Mouse (Mus musculus) bone marrow, adult 2 months (tissue): ENCODE results near the gene Dock3. TPM values are rescaled to one million over a fixed set of nuclear protein-coding genes. Genes with fewer than 3 reads are reported as not detected.
"Not testable (repeated sequence)": the region's sequence is repeated elsewhere in the genome, so short reads cannot be mapped to it uniquely, and the experiment has no call there.

Source experiments
- H3K27ac ChIP-seq: fragments of 200-500 bp; 2 replicates; pipeline ENCODE4 v1.5.1; 2012; ENCODE audit warnings: low read depth, mild to moderate bottlenecking, control low read depth, inconsistent platforms, low read length; ENCODE audit not compliant: control insufficient read depth, poor library complexity, insufficient read depth
- H3K4me1 ChIP-seq: fragments of 200-500 bp; 2 replicates; pipeline ENCODE4 v1.6.1; 2011; ENCODE audit warnings: low read length; ENCODE audit not compliant: control insufficient read depth, insufficient read depth
- H3K4me3 ChIP-seq: fragments of 200-500 bp; replicated peaks from 2 replicates; pipeline ENCODE3; 2011; ENCODE audit warnings: mild to moderate bottlenecking, low read depth, low read length, control low read depth; ENCODE audit not compliant: control insufficient read depth
- CTCF ChIP-seq: fragments of 200-500 bp; IDR thresholded peaks from 2 replicates; pipeline ENCODE4 v1.5.1; 2011; ENCODE audit warnings: low read length, control low read depth; ENCODE audit not compliant: control insufficient read depth, insufficient read depth
- POLR2A ChIP-seq: fragments of 200-500 bp; IDR thresholded peaks from 2 replicates; pipeline ENCODE4 v1.6.1; 2011; ENCODE audit warnings: low read depth, mild to moderate bottlenecking, control low read depth, low read length, borderline replicate concordance; ENCODE audit not compliant: control insufficient read depth
- WGBS: fragments of 180-500 bp; shearing (Covaris S2); methylation state at CpG from one replicate; pipeline ENCODE4 v1.1.7; 2018; 5-methylcytosine and 5-hydroxymethylcytosine counted together
- polyA plus RNA-seq: library from polyadenylated mRNA; stranded (reverse); fragments of >200 nt; gene quantifications from 2 replicates; pipeline ENCODE4 v1.2.4, GENCODE M21; 2011; ENCODE audit warnings: low replicate concordance; ENCODE audit not compliant: missing spikeins, insufficient read depth, insufficient read length

Dock3 gene
- polyA plus RNA-seq, 1 experiment: not detected

DNA sequence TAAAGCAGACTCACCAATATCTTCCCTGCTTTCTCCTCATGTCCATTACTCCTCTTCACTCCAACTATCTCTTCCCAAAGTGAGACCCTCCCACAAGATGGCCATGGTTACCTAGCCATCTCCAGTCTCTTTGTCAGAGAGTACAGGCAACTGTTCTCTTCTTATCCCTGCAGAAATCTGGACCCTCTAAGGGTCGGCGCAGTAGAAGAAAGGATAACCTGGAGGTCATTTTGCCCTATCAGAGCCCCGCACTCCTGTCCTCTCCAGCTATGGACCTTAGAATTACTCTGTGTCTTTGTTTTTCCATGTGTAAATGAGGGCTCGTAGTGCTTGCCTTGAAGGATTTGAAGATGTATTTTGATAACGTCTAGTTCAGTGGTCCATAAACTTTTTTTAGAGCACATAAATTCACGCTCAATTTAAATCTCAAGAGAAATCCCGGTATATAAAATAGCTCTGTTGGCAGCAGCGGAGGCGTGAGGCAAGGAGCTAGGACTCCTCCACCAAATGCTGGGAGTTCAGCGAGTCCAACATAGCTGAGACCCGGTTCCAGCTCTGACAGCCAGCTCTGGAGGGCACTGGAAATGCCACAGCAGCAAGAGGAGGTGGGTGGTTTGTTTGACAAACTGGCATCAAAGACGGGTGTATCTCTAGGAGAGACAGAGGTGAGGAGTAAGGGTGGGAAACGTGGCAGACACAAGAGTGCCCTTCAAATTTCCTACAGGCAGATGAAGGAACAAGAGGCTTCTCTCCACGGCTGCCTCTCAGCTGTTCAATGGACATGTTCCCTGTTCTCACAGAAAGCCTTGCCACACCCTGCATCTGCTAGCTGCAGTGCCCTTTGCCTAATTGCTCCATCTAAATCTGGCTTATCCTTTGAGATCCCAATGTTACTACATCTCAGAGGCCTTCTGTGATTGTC lies 19.0 kb upstream of the Dock3 start:
- no peak for TF ChIP-seq CTCF
- TF ChIP-seq POLR2A: no peak
- 75% methylated on average over 14 of the region's 14 CpGs for WGBS
- Histone ChIP-seq H3K27ac (no peak overlapping the region), H3K4me3 (no peak overlapping the region), H3K4me1 (no peaks in the 10 kb centered on the region)

DNA sequence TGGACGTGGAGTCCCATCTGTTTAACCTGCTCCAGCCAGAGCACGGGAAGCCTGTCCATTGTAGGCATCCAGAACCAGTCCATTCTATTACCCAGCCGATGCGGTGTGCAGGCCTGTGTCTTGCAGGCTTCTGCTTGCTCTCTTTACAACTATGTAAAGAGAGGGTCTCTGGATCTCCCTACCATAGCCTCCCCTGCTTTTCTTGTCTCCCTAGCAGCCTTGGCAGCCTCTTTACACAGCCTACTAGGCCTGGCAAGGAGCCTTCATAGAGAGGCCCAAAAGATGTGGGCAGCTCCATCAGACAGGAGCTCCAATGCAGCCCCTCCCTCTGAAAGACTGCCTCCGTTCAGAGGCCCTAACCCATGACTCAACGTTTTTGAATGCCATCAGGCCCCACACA lies 17.4 kb upstream of the Dock3 start:
- Histone ChIP-seq H3K4me1 (no peaks in the 10 kb centered on the region), H3K27ac (no peak overlapping the region), H3K4me3 (no peak overlapping the region)
- WGBS: 58% methylated on average over 6 of the region's 6 CpGs
- TF ChIP-seq CTCF (no peak), POLR2A (no peak)

DNA sequence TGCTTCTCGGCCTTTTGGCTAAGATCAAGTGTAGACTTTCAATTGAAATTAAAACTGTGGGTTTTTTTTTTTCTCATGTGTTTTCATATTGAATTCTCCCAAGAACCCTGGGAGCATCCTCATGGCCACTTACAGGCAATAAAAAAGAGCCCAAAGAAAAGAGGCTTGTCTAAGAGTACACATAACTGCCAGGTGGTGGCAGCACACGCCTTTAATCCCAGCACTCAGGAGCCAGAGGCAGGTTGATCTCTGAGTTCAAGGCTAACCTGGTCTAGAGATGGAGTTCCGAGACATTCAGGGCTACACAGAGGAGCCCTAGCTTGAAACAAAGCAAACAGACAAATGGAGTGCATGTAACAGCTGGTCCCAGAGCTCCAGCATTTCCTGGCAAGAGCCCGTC lies 14.5 kb upstream of the Dock3 start:
- peak; percentile 69 for TF ChIP-seq CTCF
- TF ChIP-seq POLR2A: no peak
- 50% methylated on average over 4 of the region's 4 CpGs for WGBS

GRCm38 (mm10) chr9:107245311-107245710 lies 13.6 kb upstream of the Dock3 start:
- Histone ChIP-seq H3K27ac (no peak overlapping the region), H3K4me3 (no peak overlapping the region), H3K4me1 (no peaks in the 10 kb centered on the region)
- WGBS: 77% methylated on average over 4 of the region's 4 CpGs
- TF ChIP-seq CTCF (no peak), POLR2A (no peak)

More for the DNA sequence above, 14.5 kb upstream of the Dock3 start:
- Histone ChIP-seq H3K27ac (no peak overlapping the region), H3K4me3 (no peak overlapping the region), H3K4me1 (no peaks in the 10 kb centered on the region)

GRCm38 (mm10) chr9:107236151-107236550 lies 4.4 kb upstream of the Dock3 start:
- H3K4me1 ChIP-seq: no peaks in the 10 kb centered on the region
- no peak overlapping the region for H3K27ac ChIP-seq
- WGBS: 65% methylated on average over 5 of the region's 5 CpGs
- H3K4me3 ChIP-seq: no peak overlapping the region
- TF ChIP-seq POLR2A (no peak), CTCF (no peak)

- WGBS: 20% methylated on average over 5 of the region's 5 CpGs
- Histone ChIP-seq H3K27ac (no peak overlapping the region), H3K4me3 (no peak overlapping the region), H3K4me1 (no peaks in the 10 kb centered on the region)
- TF ChIP-seq POLR2A: no peak
- no peak for TF ChIP-seq CTCF
Measured at GRCm38 (mm10) chr9:107235261-107235660, 3.6 kb upstream of the Dock3 start.

- H3K27ac ChIP-seq: no peak overlapping the region
- TF ChIP-seq CTCF (no peak), POLR2A (no peak)
- no peak overlapping the region for H3K4me3 ChIP-seq
- 31% methylated on average over 9 of the region's 9 CpGs for WGBS
- H3K4me1 ChIP-seq: no peaks in the 10 kb centered on the region
Measured at GRCm38 (mm10) chr9:107232140-107232539, 431 bp upstream of the Dock3 start.

- TF ChIP-seq POLR2A (no peak), CTCF (no peak)
- Histone ChIP-seq H3K4me3 (no peak overlapping the region), H3K4me1 (no peaks in the 10 kb centered on the region), H3K27ac (no peak overlapping the region)
- 2% methylated on average over 50 of the region's 50 CpGs for WGBS
Measured at GRCm38 (mm10) chr9:107230991-107231538, 644 bp downstream of the Dock3 start.

- Histone ChIP-seq H3K27ac (no peak overlapping the region), H3K4me1 (no peaks in the 10 kb centered on the region), H3K4me3 (no peak overlapping the region)
- no peak for TF ChIP-seq POLR2A
- 78% methylated on average over 1 of the region's 1 CpGs for WGBS
Measured at GRCm38 (mm10) chr9:107224597-107224996, 7.1 kb downstream of the Dock3 start.

DNA sequence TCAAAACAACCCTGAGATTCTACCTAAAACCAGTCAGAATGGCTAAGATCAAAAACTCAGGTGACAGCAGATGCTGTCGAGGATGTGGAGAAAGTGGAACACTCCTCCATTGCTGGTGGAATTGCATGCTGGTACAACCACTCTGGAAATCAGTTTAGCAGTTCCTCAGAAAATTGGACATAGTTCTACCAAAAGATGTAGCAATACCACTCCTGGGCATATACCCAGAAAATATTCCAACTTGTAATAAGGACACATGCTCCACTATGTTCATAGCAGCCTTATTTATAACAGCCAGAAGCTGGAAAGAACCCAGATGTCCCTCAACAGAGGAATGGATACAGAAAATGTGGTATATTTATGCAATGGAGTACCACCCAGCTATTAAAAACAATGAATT lies 56.9 kb downstream of the Dock3 start:
- not testable (repeated sequence) for H3K4me3 ChIP-seq, H3K27ac ChIP-seq, H3K4me1 ChIP-seq
- WGBS: 63% methylated on average over 1 of the region's 1 CpGs
